Mouse (Mus musculus): ENCODE data around the gene Wtap.
"Not testable (repeated sequence)": the region's sequence is repeated elsewhere in the genome, so short reads cannot be mapped to it uniquely, and the experiment has no call there.

GRCm38 (mm10) chr17:12931576-12931975, 62.4 kb downstream of the Wtap start:
- TF ChIP-seq CTCF (IDR thresholded peaks at IDR 0.05; ENCODE audit: insufficient read depth, low read length); POLR2A (IDR thresholded peaks at IDR 0.05; ENCODE audit: borderline replicate concordance, extremely low read depth, low read depth, low read length): not testable (repeated sequence)
